Mouse (Mus musculus): ENCODE data around the gene Osbp2.

DNA sequence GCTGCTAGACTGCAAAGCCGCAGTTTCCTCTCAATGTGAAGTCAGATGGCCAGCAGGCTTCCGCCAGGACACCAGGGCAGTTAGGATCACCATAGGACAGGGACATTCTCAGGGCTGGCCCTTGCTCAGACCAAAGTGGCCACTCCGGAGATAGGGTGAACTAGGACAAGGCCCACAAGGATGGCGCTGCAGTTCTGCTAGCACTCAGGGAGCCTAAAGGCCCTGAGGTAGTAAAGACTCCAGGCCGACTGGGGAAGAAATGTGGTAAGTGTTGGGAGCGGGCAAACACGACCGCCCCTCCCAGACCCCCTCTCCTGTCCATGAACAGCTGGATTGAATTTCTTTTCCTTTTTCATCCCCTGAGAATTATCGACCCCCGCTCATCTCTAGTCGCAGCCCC lies 102.4 kb downstream of the Osbp2 start:
- TF ChIP-seq MAX (IDR thresholded peaks at IDR 0.05; ENCODE audit: low read depth) (no peak), USF1 (IDR thresholded peaks at IDR 0.05; ENCODE audit: low read depth) (no peak), POLR2A (IDR thresholded peaks at IDR 0.05; ENCODE audit: insufficient read length, low read depth) (no peak), TCF12 (IDR thresholded peaks at IDR 0.05; ENCODE audit: insufficient read depth, poor library complexity, severe bottlenecking) (no peak), TCF3 (IDR thresholded peaks at IDR 0.05; ENCODE audit: insufficient read length, low read depth) (no peak), MYOG (IDR thresholded peaks at IDR 0.05; ENCODE audit: control insufficient read depth in 1 of 3, insufficient read depth in 1 of 3, insufficient read length in 2 of 3, low read depth in 2 of 3) (no peak)
